Mouse (Mus musculus): ENCODE measurements around the gene Spsb3. TPM values are rescaled to one million over a fixed set of nuclear protein-coding genes. Genes with fewer than 3 reads are reported as not detected.

Gene Spsb3
- total and polyA plus RNA-seq, 3 experiments, result 30.2 to 34.5 TPM; not detected in 1

GRCm38 (mm10) chr17:24855838-24856464 is 30.5 kb upstream of the Spsb3 start:
- Histone ChIP-seq H3K4me1 (ENCODE audit: control insufficient read depth in 1 of 2, insufficient read depth in 2 of 2, low read length in 2 of 2) (peaks cover 4 to 22% of the 10 kb centered on the region in 2 experiments), H3K4me3 (ENCODE audit: control insufficient read depth in 1 of 2, insufficient read depth in 1 of 2, low read depth in 2 of 2, low read length in 2 of 2) (no peak overlapping the region), H3K9ac (ENCODE audit: control insufficient read depth, low read depth, low read length, poor library complexity, severe bottlenecking) (no peak overlapping the region), H3K36me3 (ENCODE audit: control insufficient read depth in 1 of 2, insufficient read depth in 2 of 2, low read length in 2 of 2) (peaks cover 0 to 17% of the 10 kb centered on the region in 2 experiments; a peak in 2 of 4 replicates), H3K9me3 (replicated peaks; ENCODE audit: insufficient read depth, low read length) (no peaks in the 10 kb centered on the region), H3K27ac (ENCODE audit: control insufficient read depth, low read depth, low read length) (no peak overlapping the region), H3K27me3 (ENCODE audit: control insufficient read depth in 1 of 2, insufficient read depth in 2 of 2, low read length in 2 of 2) (no peaks in the 10 kb centered on the region), H3K79me2 (ENCODE audit: control insufficient read depth, insufficient read depth, low read length, poor library complexity) (no peaks in the 10 kb centered on the region)
- TF ChIP-seq BHLHE40 (IDR thresholded peaks at IDR 0.05; ENCODE audit: borderline replicate concordance, low read depth, low read length), result no peak
- TF ChIP-seq ELF1 (IDR thresholded peaks at IDR 0.05; ENCODE audit: low read depth, low read length), result no peak
- no peak for TF ChIP-seq GABPA (IDR thresholded peaks at IDR 0.05; ENCODE audit: low read depth, low read length)
- TF ChIP-seq POLR2AphosphoS2 (IDR thresholded peaks at IDR 0.05; ENCODE audit: low read length), result no peak
- no peak for TF ChIP-seq MAFK (IDR thresholded peaks at IDR 0.05; ENCODE audit: borderline replicate concordance, low read depth, low read length)
- no peak for TF ChIP-seq ZC3H11A (IDR thresholded peaks at IDR 0.05; ENCODE audit: low read depth, low read length)
- no peak for TF ChIP-seq GATA1 (IDR thresholded peaks at IDR 0.05; ENCODE audit: low read depth, low read length)
- no peak for TF ChIP-seq MYC (IDR thresholded peaks at IDR 0.05; ENCODE audit: low read depth, low read length)
- no peak for TF ChIP-seq MYB (IDR thresholded peaks at IDR 0.05; ENCODE audit: low read depth, low read length)
- TF ChIP-seq NRF1 (IDR thresholded peaks at IDR 0.05; ENCODE audit: insufficient read depth, low read depth, low read length, poor library complexity, severe bottlenecking), result no peak
- no peak for TF ChIP-seq MAZ (IDR thresholded peaks at IDR 0.05; ENCODE audit: low read depth, low read length)
- no peak for TF ChIP-seq MXI1 (IDR thresholded peaks at IDR 0.05; ENCODE audit: low read depth, low read length)
- no peak for TF ChIP-seq SMC3 (IDR thresholded peaks at IDR 0.05; ENCODE audit: low read depth, low read length)
- no peak for TF ChIP-seq ETS1 (IDR thresholded peaks at IDR 0.05; ENCODE audit: low read depth, low read length)
- no peak for TF ChIP-seq ZMIZ1 (IDR thresholded peaks at IDR 0.05; ENCODE audit: low read depth, low read length)
- TF ChIP-seq TAL1 (IDR thresholded peaks at IDR 0.05; ENCODE audit: low read length), result no peak
- no peak for TF ChIP-seq RCOR1 (IDR thresholded peaks at IDR 0.05; ENCODE audit: low read depth, low read length)
- TF ChIP-seq TCF12 (IDR thresholded peaks at IDR 0.05; ENCODE audit: low read depth, low read length), result no peak
- no peak for TF ChIP-seq CTCF (IDR thresholded peaks at IDR 0.05 in 2 of 3, conservative IDR thresholded peaks at IDR 0.05 in 1 of 3; ENCODE audit: control insufficient read depth in 1 of 3, insufficient read depth in 1 of 3, low read depth in 2 of 3, low read length in 3 of 3, poor library complexity in 1 of 3, severe bottlenecking in 1 of 3)
- no peak for DNase-seq (ENCODE audit: low read depth, low spot score)

GRCm38 (mm10) chr17:24856589-24856988 is 29.9 kb upstream of the Spsb3 start:
- H3K4me3 ChIP-seq (ENCODE audit: control insufficient read depth in 1 of 2, insufficient read depth in 1 of 2, low read depth in 2 of 2, low read length in 2 of 2), result no peak overlapping the region
- H3K9ac ChIP-seq (ENCODE audit: control insufficient read depth, low read depth, low read length, poor library complexity, severe bottlenecking), result no peak overlapping the region
- no peak for DNase-seq (ENCODE audit: low read depth, low spot score)
- no peaks in the 10 kb centered on the region for H3K79me2 ChIP-seq (ENCODE audit: control insufficient read depth, insufficient read depth, low read length, poor library complexity)
- no peaks in the 10 kb centered on the region for H3K9me3 ChIP-seq (replicated peaks; ENCODE audit: insufficient read depth, low read length)
- no peak overlapping the region for H3K27ac ChIP-seq (ENCODE audit: control insufficient read depth, low read depth, low read length)
- no peaks in the 10 kb centered on the region for H3K27me3 ChIP-seq (ENCODE audit: control insufficient read depth in 1 of 2, insufficient read depth in 2 of 2, low read length in 2 of 2)
- peaks cover 0 to 12% of the 10 kb centered on the region in 2 experiments; a peak in 2 of 4 replicates for H3K36me3 ChIP-seq (ENCODE audit: control insufficient read depth in 1 of 2, insufficient read depth in 2 of 2, low read length in 2 of 2)
- H3K4me1 ChIP-seq (ENCODE audit: control insufficient read depth in 1 of 2, insufficient read depth in 2 of 2, low read length in 2 of 2), result peaks cover 4 to 16% of the 10 kb centered on the region in 2 experiments
- TF ChIP-seq TCF12 (IDR thresholded peaks at IDR 0.05; ENCODE audit: low read depth, low read length), result no peak
- TF ChIP-seq UBTF (IDR thresholded peaks at IDR 0.05; ENCODE audit: borderline replicate concordance, insufficient read depth, low read depth, low read length), result no peak
- TF ChIP-seq TAL1 (IDR thresholded peaks at IDR 0.05; ENCODE audit: low read length), result no peak
- TF ChIP-seq ETS1 (IDR thresholded peaks at IDR 0.05; ENCODE audit: low read depth, low read length), result no peak
- TF ChIP-seq E2F4 (IDR thresholded peaks at IDR 0.05; ENCODE audit: borderline replicate concordance, low read depth, low read length), result no peak
- no peak for TF ChIP-seq USF1 (IDR thresholded peaks at IDR 0.05; ENCODE audit: low read depth, low read length)
